Mouse (Mus musculus) kidney, adult 18-20 months (tissue): ENCODE results near the gene Pglyrp3.
"Not testable (repeated sequence)": the region's sequence is repeated elsewhere in the genome, so short reads cannot be mapped to it uniquely, and the experiment has no call there.

ENCODE experiments used
- DNase-seq: peaks from one replicate; pipeline ENCODE4 v3.0.0; 2021

The Pglyrp3 gene

GRCm38 (mm10) chr3:92014283-92014682 lies at the start of gene Pglyrp3:
TSS of gene Pglyrp3 (plus strand) at chr3:92014583.
- DNase-seq: no peak

GRCm38 (mm10) chr3:92011001-92011400 lies 3.4 kb upstream of the Pglyrp3 start:
- DNase-seq: no peak

- not testable (repeated sequence) for DNase-seq
These were observed 10.2 kb downstream of the Pglyrp3 start for GRCm38 (mm10) chr3:92024541-92024940.

GRCm38 (mm10) chr3:92033203-92033602 lies 18.8 kb downstream of the Pglyrp3 start:
- DNase-seq: no peak

- no peak for DNase-seq
These were observed 19.5 kb downstream of the Pglyrp3 start for GRCm38 (mm10) chr3:92033892-92034291.

GRCm38 (mm10) chr3:92050382-92051054 lies 36.1 kb downstream of the Pglyrp3 start:
- DNase-seq: no peak

DNA sequence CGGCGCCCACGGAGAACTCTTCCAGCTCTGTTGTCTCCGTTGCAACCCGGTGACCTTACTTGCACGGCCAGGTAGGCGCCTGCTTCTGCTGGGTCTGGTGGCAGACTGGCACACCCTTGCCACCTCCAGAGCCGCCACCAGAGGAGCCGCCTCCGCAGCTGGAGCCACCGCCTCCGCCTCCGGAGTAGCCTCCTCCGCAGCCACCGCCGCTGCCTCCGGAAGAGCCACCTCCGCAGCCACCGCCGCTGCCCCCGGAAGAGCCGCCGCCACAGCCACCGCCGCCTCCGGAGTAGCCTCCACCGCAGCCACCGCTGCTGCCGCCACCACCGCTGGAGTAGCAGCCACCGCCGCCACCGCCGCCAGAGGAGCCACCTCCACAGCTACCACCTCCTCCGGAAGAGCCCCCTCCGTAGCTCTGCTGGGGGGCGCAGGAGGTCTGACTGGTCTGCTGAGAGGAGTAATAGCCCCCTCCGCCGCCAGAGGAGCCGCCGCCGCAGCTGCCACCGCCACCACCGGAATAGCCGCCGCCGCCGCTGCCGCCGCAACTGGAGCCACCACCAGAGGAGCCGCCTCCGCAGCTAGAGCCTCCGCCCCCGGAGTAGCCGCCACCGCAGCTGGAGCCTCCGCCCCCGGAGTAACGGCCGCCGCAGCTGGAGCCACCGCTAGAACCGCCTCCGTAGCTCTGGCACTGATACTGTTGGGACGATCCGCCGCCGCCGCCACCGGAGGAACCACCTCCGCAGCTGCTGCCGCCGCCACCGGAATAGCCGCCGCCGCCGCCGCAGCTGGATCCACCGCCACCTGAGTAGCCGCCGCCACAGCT lies 66.3 kb downstream of the Pglyrp3 start:
- DNase-seq: peak; percentile 80
